Comparison of ENCODE assay signal across 8 mouse cellular contexts in genomic region chr8:114074122-114074521, GRCm38 (mm10). TPM values are rescaled to one million over a fixed set of nuclear protein-coding genes. Genes with fewer than 3 reads are reported as not detected.
DNase-seq lines count a peak whose midpoint lies in the region; ATAC-seq and TF ChIP-seq lines count a peak whose summit lies in the region.

No protein-coding gene starts in this region.

- H3K27ac ChIP-seq in gastrocnemius, adult 2 months: no peak overlapping the region
- H3K27ac ChIP-seq in limb, embryonic 11.5 days (replicated peaks; ENCODE audit: low read depth, low read length): no peak overlapping the region
- H3K27ac ChIP-seq in forebrain, embryonic 16.5 days (ENCODE audit: low read length): no peak overlapping the region

- H3K4me1 ChIP-seq in limb, embryonic 11.5 days (ENCODE audit: control insufficient read depth, insufficient read depth, low read length): no peaks in the 10 kb centered on the region
- H3K4me1 ChIP-seq in forebrain, embryonic 16.5 days (replicated peaks; ENCODE audit: control insufficient read depth, insufficient read depth, low read length): 0 out of 2 replicates have a peak, but pooled peaks cover 2% of the 10 kb centered on the region

- no peak overlapping the region for H3K4me2 ChIP-seq in limb, embryonic 11.5 days (ENCODE audit: low read depth, severe bottlenecking)
- H3K4me2 ChIP-seq in forebrain, embryonic 16.5 days (ENCODE audit: low read length): no peak overlapping the region

- peak; percentile 68 for TF ChIP-seq CTCF in gastrocnemius, adult 2 months (IDR thresholded peaks at IDR 0.05)

- no peaks in the 10 kb centered on the region for H3K9me3 ChIP-seq in limb, embryonic 11.5 days (ENCODE audit: control insufficient read depth, low read length)
- H3K9me3 ChIP-seq in forebrain, embryonic 16.5 days (ENCODE audit: control insufficient read depth, low read length): no peaks in the 10 kb centered on the region

- no peak for DNase-seq in gastrocnemius, adult 2 months
- DNase-seq in gastrocnemius, postnatal 25 days: no peak
- DNase-seq in right cerebral cortex, postnatal 14 days: peak; percentile 11
- DNase-seq in right cerebral cortex, postnatal 36 days (ENCODE audit: low spot score in 2 of 2): no peak
- peak; percentile 19 for DNase-seq in c-Kit-positive CD71-positive TER-119-positive erythroid progenitor cells, embryonic 14.5 days (ENCODE audit: low spot score)
- DNase-seq in limb, embryonic 11.5 days (ENCODE audit: low spot score): peak; percentile 45
- DNase-seq in thymus, postnatal 36 days: peak; percentile 11 to 17

- H3K36me3 ChIP-seq in limb, embryonic 11.5 days (ENCODE audit: control insufficient read depth, insufficient read depth, low read length): no peaks in the 10 kb centered on the region
- no peaks in the 10 kb centered on the region for H3K36me3 ChIP-seq in forebrain, embryonic 16.5 days (ENCODE audit: control insufficient read depth, insufficient read depth)

- 88% methylated on average over 2 of the region's 2 CpGs for WGBS in limb, embryonic 11.5 days
- WGBS in forebrain, embryonic 16.5 days: 88% methylated on average over 2 of the region's 2 CpGs

- no peak overlapping the region for H3K9ac ChIP-seq in limb, embryonic 11.5 days (ENCODE audit: low read length)
- no peak overlapping the region for H3K9ac ChIP-seq in forebrain, embryonic 16.5 days (replicated peaks; ENCODE audit: low read depth, low read length)

- intact Hi-C loops in gastrocnemius, adult 2 months (cut with DNase I): no loop called here

- no peak for ATAC-seq in limb, embryonic 11.5 days (ENCODE audit: insufficient number of reproducible peaks, low FRiP score, low TSS enrichment, low read depth)
- ATAC-seq in forebrain, embryonic 16.5 days: no peak

- H3K4me3 ChIP-seq in gastrocnemius, adult 2 months: no peak overlapping the region
- no peak overlapping the region for H3K4me3 ChIP-seq in limb, embryonic 11.5 days (ENCODE audit: low read depth, low read length)
- H3K4me3 ChIP-seq in forebrain, embryonic 16.5 days (replicated peaks; ENCODE audit: low read length): no peak overlapping the region

- H3K27me3 ChIP-seq in limb, embryonic 11.5 days (ENCODE audit: control insufficient read depth, insufficient read depth, low read length): no peaks in the 10 kb centered on the region
- no peaks in the 10 kb centered on the region for H3K27me3 ChIP-seq in forebrain, embryonic 16.5 days (replicated peaks; ENCODE audit: control insufficient read depth, insufficient read depth, low read length)

RNA-seq across cellular contexts. Expression of gene Nudt7, which starts 59.2 kb away (rescaled TPM):
- 10 to 100 TPM; 18.4 to 37.6 TPM for total RNA-seq in gastrocnemius, adult 2 months (2021)
- total RNA-seq in gastrocnemius, postnatal 25 days (2021): 10 to 100 TPM; 27.1 to 52.9 TPM
- polyA plus RNA-seq in limb, embryonic 11.5 days (2014; fragmentation: Nextera tagmentation; extraction: Ambion mirVana): 11.2 TPM in 2 replicates
- 2.6 and 3.2 TPM in 2 replicates for polyA plus RNA-seq in forebrain, embryonic 16.5 days (2015; fragmentation: Nextera tagmentation; extraction: Ambion mirVana)

Comparison
In these comparisons a context has a peak if more than half of its experiments do, and no peak if none do; other contexts are left out.
1. DNase-seq: peak in right cerebral cortex, postnatal 14 days (single experiment), c-Kit-positive CD71-positive TER-119-positive erythroid progenitor cells, embryonic 14.5 days (single experiment), limb, embryonic 11.5 days (single experiment) and thymus, postnatal 36 days (2 of 2); none in gastrocnemius, adult 2 months (single experiment), gastrocnemius, postnatal 25 days (single experiment) and right cerebral cortex, postnatal 36 days (0 of 2).